Mouse (Mus musculus) MEL (cell line): ENCODE data around the gene Zc3h12d.

Experiments used
- CHD2 ChIP-seq: IDR thresholded peaks from 2 replicates; pipeline ENCODE4 v1.6.1; 2011; ENCODE audit warnings: low read length, improper control_type of control experiment
- CTCF ChIP-seq, 3 experiments: IDR thresholded peaks in 2 of 3; conservative IDR thresholded peaks in 1 of 3; 2 replicates each; pipeline ENCODE4 v1.5.1; 2011 to 2012; ENCODE audit warnings: low read length in 3 of 3, low read depth in 2 of 3, mild to moderate bottlenecking in 2 of 3, improper control_type of control experiment in 1 of 3, inconsistent platforms in 1 of 3, mixed read lengths in 1 of 3, moderate library complexity in 1 of 3; ENCODE audit not compliant: control insufficient read depth in 1 of 3, insufficient read depth in 1 of 3, poor library complexity in 1 of 3, severe bottlenecking in 1 of 3
- E2F4 ChIP-seq: IDR thresholded peaks from 2 replicates; pipeline ENCODE4 v1.6.1; 2011; ENCODE audit warnings: low read depth, low read length, improper control_type of control experiment, borderline replicate concordance
- ELF1 ChIP-seq: IDR thresholded peaks from 2 replicates; pipeline ENCODE4 v1.6.1; 2014; ENCODE audit warnings: low read depth, mild to moderate bottlenecking, inconsistent platforms, low read length, improper control_type of control experiment, moderate library complexity
- EP300 ChIP-seq, 2 experiments: IDR thresholded peaks; 2 replicates each; pipeline ENCODE4 v1.6.1; 2011; ENCODE audit warnings: improper control_type of control experiment in 2 of 2, low read length in 2 of 2, low read depth in 1 of 2, mild to moderate bottlenecking in 1 of 2
- MAX ChIP-seq: IDR thresholded peaks from 2 replicates; pipeline ENCODE4 v1.6.1; 2011; ENCODE audit warnings: low read length, improper control_type of control experiment
- MEF2A ChIP-seq: IDR thresholded peaks from 2 replicates; pipeline ENCODE4 v1.6.1; 2014; ENCODE audit warnings: low read depth, mild to moderate bottlenecking, inconsistent platforms, low read length, improper control_type of control experiment; ENCODE audit not compliant: poor library complexity, insufficient replicate concordance, severe bottlenecking; ENCODE audit errors: extremely low read depth
- POLR2A ChIP-seq, 2 experiments: IDR thresholded peaks; 2 replicates each; pipeline ENCODE4 v1.6.1; 2011 to 2012; ENCODE audit warnings: low read length in 2 of 2, mild to moderate bottlenecking in 2 of 2, control low read depth in 1 of 2, improper control_type of control experiment in 1 of 2, low read depth in 1 of 2, moderate library complexity in 1 of 2; ENCODE audit not compliant: control insufficient read depth in 1 of 2, insufficient read depth in 1 of 2, poor library complexity in 1 of 2
- POLR2AphosphoS2 ChIP-seq: IDR thresholded peaks from 2 replicates; pipeline ENCODE4 v1.6.1; 2011; ENCODE audit warnings: low read length, improper control_type of control experiment
- POLR2AphosphoS5 ChIP-seq: IDR thresholded peaks from 2 replicates; pipeline ENCODE4 v1.6.1; 2012; ENCODE audit warnings: low read depth, borderline replicate concordance, mild to moderate bottlenecking, inconsistent platforms, low read length, moderate library complexity, mixed read lengths
- USF1 ChIP-seq: IDR thresholded peaks from 2 replicates; pipeline ENCODE4 v1.6.1; 2014; ENCODE audit warnings: low read depth, mild to moderate bottlenecking, inconsistent platforms, low read length, improper control_type of control experiment, moderate library complexity
- ZNF384 ChIP-seq: IDR thresholded peaks from 2 replicates; pipeline ENCODE4 v1.6.1; 2012; ENCODE audit warnings: low read depth, mild to moderate bottlenecking, inconsistent platforms, low read length, improper control_type of control experiment

- TF ChIP-seq ELF1: no peak
- TF ChIP-seq POLR2A (IDR thresholded peaks at IDR 0.05; ENCODE audit: control insufficient read depth in 1 of 2, insufficient read depth in 1 of 2, low read depth in 1 of 2, low read length in 2 of 2, poor library complexity in 1 of 2): no peak
- no peak for TF ChIP-seq CTCF (IDR thresholded peaks at IDR 0.05 in 2 of 3, conservative IDR thresholded peaks at IDR 0.05 in 1 of 3; ENCODE audit: control insufficient read depth in 1 of 3, insufficient read depth in 1 of 3, low read depth in 2 of 3, low read length in 3 of 3, poor library complexity in 1 of 3, severe bottlenecking in 1 of 3)
- no peak for TF ChIP-seq POLR2AphosphoS2
- no peak for TF ChIP-seq USF1
- TF ChIP-seq EP300 (IDR thresholded peaks at IDR 0.05; ENCODE audit: low read depth in 1 of 2, low read length in 2 of 2): peak; percentile 21 to 60; a peak in 3 of 4 replicates
- no peak for TF ChIP-seq E2F4
- no peak for TF ChIP-seq CHD2
- TF ChIP-seq ZNF384: no peak
- no peak for TF ChIP-seq POLR2AphosphoS5
- peak; percentile 85; the same call in 1 of the 2 replicates for TF ChIP-seq MEF2A
- no peak for TF ChIP-seq MAX
Measured at GRCm38 (mm10) chr10:7841571-7842080, 9.4 kb downstream of the Zc3h12d start.
